20 mouse cellular contexts compared by ENCODE assay signal in genomic region chr12:116232061-116232460, GRCm38 (mm10). TPM values are rescaled to one million over a fixed set of nuclear protein-coding genes. Genes with fewer than 3 reads are reported as not detected.
A peak's percentile ranks its signal among the peaks of the same experiment; 100 is the strongest.
DNase-seq lines count a peak whose midpoint lies in the region; ATAC-seq and TF ChIP-seq lines count a peak whose summit lies in the region.
"Had no signal": no experiment of that assay in that cellular context is flagged by ENCODE, and none has a peak within 500 bp of the region (broad histone marks: within the 10 kb centered on the region; RNA-seq: fewer than 3 reads in every experiment).

No protein-coding gene starts in this region.

- intact Hi-C loops in left cerebral cortex, postnatal 4 days (cut with DNase I) = no loop called here

- H3K36me3 ChIP-seq in heart, embryonic 10.5 days = no peaks in the 10 kb centered on the region
- H3K36me3 ChIP-seq in liver, postnatal 0 days (replicated peaks; ENCODE audit: insufficient read depth, low read length) = no peaks in the 10 kb centered on the region
- no peaks in the 10 kb centered on the region for H3K36me3 ChIP-seq in liver, embryonic 12.5 days
- H3K36me3 ChIP-seq: neural tube, embryonic 12.5 days had no signal

- no peaks in the 10 kb centered on the region for H3K9me3 ChIP-seq in heart, embryonic 10.5 days
- H3K9me3 ChIP-seq in liver, postnatal 0 days (ENCODE audit: low read length) = no peaks in the 10 kb centered on the region
- no peaks in the 10 kb centered on the region for H3K9me3 ChIP-seq in liver, embryonic 12.5 days (replicated peaks)
- H3K9me3 ChIP-seq: embryonic facial prominence, embryonic 12.5 days; midbrain, embryonic 10.5 days; neural tube, embryonic 12.5 days had no signal

- 0 out of 2 replicates have a peak overlapping the region, but pooled peaks have one; percentile 18 for H3K4me2 ChIP-seq in liver, postnatal 0 days (ENCODE audit: low read depth, low read length)
- H3K4me2 ChIP-seq in liver, embryonic 12.5 days = no peak overlapping the region
- H3K4me2 ChIP-seq: embryonic facial prominence, embryonic 12.5 days; hindbrain, embryonic 14.5 days; neural tube, embryonic 12.5 days had no signal

- 72% methylated on average over 1 of the region's 1 CpGs for WGBS in heart, embryonic 10.5 days
- WGBS in liver, postnatal 0 days (ENCODE audit: insufficient replicate concordance) = 88% methylated on average over 1 of the region's 1 CpGs
- WGBS in liver, embryonic 12.5 days (ENCODE audit: insufficient replicate concordance) = 79% methylated on average over 1 of the region's 1 CpGs

- H3K27ac ChIP-seq in heart, embryonic 10.5 days = no peak overlapping the region
- H3K27ac ChIP-seq in liver, postnatal 0 days (ENCODE audit: low read depth) = peak overlapping the region; percentile 24; the same call in 1 of the 2 replicates
- no peak overlapping the region for H3K27ac ChIP-seq in liver, embryonic 12.5 days
- H3K27ac ChIP-seq: embryonic facial prominence, embryonic 12.5 days; hindbrain, embryonic 14.5 days; midbrain, embryonic 10.5 days; neural tube, embryonic 12.5 days had no signal

- no peaks in the 10 kb centered on the region for H3K27me3 ChIP-seq in heart, embryonic 10.5 days (ENCODE audit: insufficient read depth, poor library complexity, severe bottlenecking)
- H3K27me3 ChIP-seq in liver, postnatal 0 days (ENCODE audit: insufficient read depth, low read length) = no peaks in the 10 kb centered on the region
- no peaks in the 10 kb centered on the region for H3K27me3 ChIP-seq in liver, embryonic 12.5 days (replicated peaks)
- H3K27me3 ChIP-seq in Patski = no peaks in the 10 kb centered on the region
- H3K27me3 ChIP-seq: embryonic facial prominence, embryonic 12.5 days; neural tube, embryonic 12.5 days had no signal

- no peak overlapping the region for H3K9ac ChIP-seq in liver, postnatal 0 days (replicated peaks)
- H3K9ac ChIP-seq in liver, embryonic 12.5 days = no peak overlapping the region
- H3K9ac ChIP-seq: embryonic facial prominence, embryonic 12.5 days; hindbrain, embryonic 14.5 days; neural tube, embryonic 12.5 days had no signal

- peak; percentile 22 for DNase-seq in heart, adult 8-10 months (ENCODE audit: low spot score)
- DNase-seq in heart, embryonic 10.5 days (ENCODE audit: low spot score) = no peak
- DNase-seq in liver, postnatal 0 days = no peak
- DNase-seq in Patski (ENCODE audit: low read depth, low spot score) = no peak
- DNase-seq in skeletal muscle tissue, adult 2 months (ENCODE audit: low read depth, low spot score) = peak; percentile 43
- DNase-seq in left cerebral cortex, postnatal 4 days = no peak
- DNase-seq in layer of hippocampus, adult 8-10 months (ENCODE audit: low spot score in 2 of 2) = no peak
- DNase-seq: thymus, postnatal 25 days had no signal

- no peaks in the 10 kb centered on the region for H3K4me1 ChIP-seq in heart, embryonic 10.5 days
- H3K4me1 ChIP-seq in liver, postnatal 0 days (ENCODE audit: insufficient read depth) = no peaks in the 10 kb centered on the region
- H3K4me1 ChIP-seq in liver, embryonic 12.5 days = peaks cover 3% of the 10 kb centered on the region; the same call in 1 of the 2 replicates
- H3K4me1 ChIP-seq: embryonic facial prominence, embryonic 12.5 days; midbrain, embryonic 10.5 days; neural tube, embryonic 12.5 days had no signal

- no peak for ATAC-seq in liver, postnatal 0 days
- no peak for ATAC-seq in liver, embryonic 12.5 days
- peak; percentile 10 for ATAC-seq in Patski
- ATAC-seq: forebrain, embryonic 16.5 days had no signal

- POLR2A ChIA-PET in Patski (lab: Charles Lee) = no interaction called here

- CTCF ChIA-PET in Patski (lab: Charles Lee) = interaction anchor here (0.7 kb wide), 1 partner anchor 30 kb away, joined by 3 read pairs; no protein-coding TSS in a partner anchor

- in situ Hi-C loops in Patski (cut with MboI; ENCODE audit: low pct_unique_long_range_greater_than_20kb) = no loop called here

- TF ChIP-seq EP300 in liver, postnatal 0 days (IDR thresholded peaks at IDR 0.05; ENCODE audit: low read depth) = no peak

- no peak overlapping the region for H3K4me3 ChIP-seq in heart, embryonic 10.5 days
- H3K4me3 ChIP-seq in liver, postnatal 0 days (ENCODE audit: low read depth, low read length) = no peak overlapping the region
- no peak overlapping the region for H3K4me3 ChIP-seq in liver, embryonic 12.5 days
- H3K4me3 ChIP-seq: embryonic facial prominence, embryonic 12.5 days; midbrain, embryonic 10.5 days; neural tube, embryonic 12.5 days had no signal

- no peak for TF ChIP-seq CTCF in liver, postnatal 0 days (IDR thresholded peaks at IDR 0.05; ENCODE audit: low read depth)
- TF ChIP-seq CTCF in Patski (IDR thresholded peaks at IDR 0.05) = no peak

RNA-seq across cellular contexts. Expression of gene Wdr60, which starts 30.8 kb away (rescaled TPM):
- 1 to 10 TPM; 1.5 to 2.9 (median 2.3) TPM for total RNA-seq in heart, adult 8-10 months (2022)
- 3.6 and 9.8 TPM in 2 replicates for polyA plus RNA-seq in heart, embryonic 10.5 days (2016; fragmentation: Nextera tagmentation; extraction: Ambion mirVana)
- polyA plus RNA-seq in liver, postnatal 0 days (2015; fragmentation: Nextera tagmentation; extraction: Ambion mirVana) = 3.2 and 4.2 TPM in 2 replicates
- polyA plus RNA-seq in liver, embryonic 12.5 days (2016; fragmentation: Nextera tagmentation; extraction: Ambion mirVana) = 5.3 and 5.9 TPM in 2 replicates
- polyA plus RNA-seq in Patski (2021) = 21.4 TPM
- total RNA-seq in left cerebral cortex, postnatal 4 days (2021) = 10 to 100 TPM; 16.6 to 19.4 TPM
- total RNA-seq in layer of hippocampus, adult 8-10 months (2022) = 10 to 100 TPM; 15.1 to 22.2 (median 19.8) TPM

RNA-seq across cellular contexts. Expression of gene Gm11027, which starts 43.1 kb away (rescaled TPM):
- not detected for total RNA-seq in heart, adult 8-10 months (2022)
- polyA plus RNA-seq in heart, embryonic 10.5 days (2016; fragmentation: Nextera tagmentation; extraction: Ambion mirVana) = not detected in 2 replicates
- polyA plus RNA-seq in liver, postnatal 0 days (2015; fragmentation: Nextera tagmentation; extraction: Ambion mirVana) = not detected in 2 replicates
- polyA plus RNA-seq in liver, embryonic 12.5 days (2016; fragmentation: Nextera tagmentation; extraction: Ambion mirVana) = not detected in 2 replicates
- polyA plus RNA-seq in Patski (2021) = not detected
- not detected for total RNA-seq in left cerebral cortex, postnatal 4 days (2021)
- total RNA-seq in layer of hippocampus, adult 8-10 months (2022) = not detected
- total RNA-seq: adrenal gland, postnatal 36 days; common myeloid progenitor, adult 5-6 weeks; gastrocnemius, adult 8-10 months had no signal
- polyA plus RNA-seq: C2C12; embryonic facial prominence, embryonic 12.5 days; forebrain, embryonic 16.5 days; heart, embryonic 14.5 days; hindbrain, embryonic 14.5 days; limb, embryonic 14.5 days; midbrain, embryonic 10.5 days; neural tube, embryonic 12.5 days had no signal

RNA-seq across cellular contexts. Expression of gene Esyt2, which starts 48.9 kb away (rescaled TPM):
- total RNA-seq in heart, adult 8-10 months (2022) = 10 to 100 TPM; 23.3 to 27.6 (median 24.1) TPM
- polyA plus RNA-seq in heart, embryonic 10.5 days (2016; fragmentation: Nextera tagmentation; extraction: Ambion mirVana) = 12.5 and 14.7 TPM in 2 replicates
- 4.8 and 5.7 TPM in 2 replicates for polyA plus RNA-seq in liver, postnatal 0 days (2015; fragmentation: Nextera tagmentation; extraction: Ambion mirVana)
- 16.2 and 17.3 TPM in 2 replicates for polyA plus RNA-seq in liver, embryonic 12.5 days (2016; fragmentation: Nextera tagmentation; extraction: Ambion mirVana)
- polyA plus RNA-seq in Patski (2021) = 27.0 TPM
- total RNA-seq in left cerebral cortex, postnatal 4 days (2021) = 10 to 100 TPM; 52.5 to 72.2 TPM
- 10 to 100 TPM; 56.7 to 82.0 (median 65.6) TPM for total RNA-seq in layer of hippocampus, adult 8-10 months (2022)

Comparison
In these comparisons a context has a peak if more than half of its experiments do, and no peak if none do; other contexts are left out.
1. DNase-seq: peak in heart, adult 8-10 months (single experiment) and skeletal muscle tissue, adult 2 months (single experiment); none in heart, embryonic 10.5 days (single experiment), liver, postnatal 0 days (single experiment), Patski (single experiment), left cerebral cortex, postnatal 4 days (single experiment) and layer of hippocampus, adult 8-10 months (0 of 2).